In genomic region chr13:71239782-71240181, GRCm38 (mm10) we compare ENCODE assay signal across 20 mouse cellular contexts.
A peak's percentile ranks its signal among the peaks of the same experiment; 100 is the strongest.
DNase-seq lines count a peak whose midpoint lies in the region; ATAC-seq and TF ChIP-seq lines count a peak whose summit lies in the region.
"Had no signal": no experiment of that assay in that cellular context is flagged by ENCODE, and none has a peak within 500 bp of the region (broad histone marks: within the 10 kb centered on the region; RNA-seq: fewer than 3 reads in every experiment).

No protein-coding gene starts in this region.

- no peak overlapping the region for H3K4me3 ChIP-seq in embryonic facial prominence, embryonic 14.5 days (ENCODE audit: low read depth, low read length)
- H3K4me3 ChIP-seq in embryonic facial prominence, embryonic 10.5 days = no peak overlapping the region
- no peak overlapping the region for H3K4me3 ChIP-seq in hindbrain, postnatal 0 days (ENCODE audit: low read length)
- H3K4me3 ChIP-seq in hindbrain, embryonic 11.5 days (ENCODE audit: low read depth, low read length) = no peak overlapping the region
- no peak overlapping the region for H3K4me3 ChIP-seq in midbrain, postnatal 0 days (ENCODE audit: low read depth, low read length)
- no peak overlapping the region for H3K4me3 ChIP-seq in midbrain, embryonic 10.5 days
- H3K4me3 ChIP-seq: forebrain, embryonic 12.5 days; gastrocnemius, adult 2 months; heart, embryonic 13.5 days; hindbrain, embryonic 15.5 days had no signal

- no peaks in the 10 kb centered on the region for H3K36me3 ChIP-seq in embryonic facial prominence, embryonic 14.5 days (ENCODE audit: control insufficient read depth, insufficient read depth, low read length)
- no peaks in the 10 kb centered on the region for H3K36me3 ChIP-seq in embryonic facial prominence, embryonic 10.5 days (replicated peaks)
- no peaks in the 10 kb centered on the region for H3K36me3 ChIP-seq in hindbrain, postnatal 0 days (ENCODE audit: insufficient read depth, low read length)
- H3K36me3 ChIP-seq in hindbrain, embryonic 11.5 days (ENCODE audit: control insufficient read depth, insufficient read depth, low read length) = no peaks in the 10 kb centered on the region
- H3K36me3 ChIP-seq in midbrain, postnatal 0 days (ENCODE audit: insufficient read depth, low read length) = no peaks in the 10 kb centered on the region
- H3K36me3 ChIP-seq in midbrain, embryonic 10.5 days = no peaks in the 10 kb centered on the region
- H3K36me3 ChIP-seq: forebrain, embryonic 12.5 days; heart, embryonic 13.5 days; hindbrain, embryonic 15.5 days had no signal

- no peaks in the 10 kb centered on the region for H3K4me1 ChIP-seq in embryonic facial prominence, embryonic 14.5 days (ENCODE audit: control insufficient read depth, insufficient read depth, low read length)
- H3K4me1 ChIP-seq in embryonic facial prominence, embryonic 10.5 days = no peaks in the 10 kb centered on the region
- no peaks in the 10 kb centered on the region for H3K4me1 ChIP-seq in hindbrain, postnatal 0 days (ENCODE audit: insufficient read depth, low read length)
- no peaks in the 10 kb centered on the region for H3K4me1 ChIP-seq in hindbrain, embryonic 11.5 days (replicated peaks; ENCODE audit: control insufficient read depth, insufficient read depth, low read length)
- H3K4me1 ChIP-seq in midbrain, postnatal 0 days (ENCODE audit: insufficient read depth, low read length) = no peaks in the 10 kb centered on the region
- no peaks in the 10 kb centered on the region for H3K4me1 ChIP-seq in midbrain, embryonic 10.5 days
- H3K4me1 ChIP-seq: forebrain, embryonic 12.5 days; heart, embryonic 13.5 days; hindbrain, embryonic 15.5 days had no signal

- 74% methylated on average over 4 of the region's 4 CpGs for WGBS in embryonic facial prominence, embryonic 14.5 days
- WGBS in embryonic facial prominence, embryonic 10.5 days = 73% methylated on average over 4 of the region's 4 CpGs
- WGBS in hindbrain, postnatal 0 days = 56% methylated on average over 4 of the region's 4 CpGs
- 77% methylated on average over 4 of the region's 4 CpGs for WGBS in hindbrain, embryonic 11.5 days
- WGBS in midbrain, postnatal 0 days = 56% methylated on average over 4 of the region's 4 CpGs
- WGBS in midbrain, embryonic 10.5 days = 80% methylated on average over 4 of the region's 4 CpGs

- no peak for ATAC-seq in embryonic facial prominence, embryonic 14.5 days (ENCODE audit: low read depth)
- no peak for ATAC-seq in hindbrain, postnatal 0 days
- no peak for ATAC-seq in hindbrain, embryonic 11.5 days (ENCODE audit: low FRiP score)
- ATAC-seq in midbrain, postnatal 0 days (ENCODE audit: low FRiP score) = no peak
- no peak for ATAC-seq in megakaryocyte-erythroid progenitor cell, adult 5-6 weeks (replicated peaks; ENCODE audit: low FRiP score, low TSS enrichment, poor library complexity, severe bottlenecking)
- ATAC-seq: activated CD4-positive, CD25-positive, alpha-beta regulatory T cell, adult 4 months; CD4-positive, CD25-positive, alpha-beta regulatory T cell, adult 4 months; inflammation-experienced regulatory T-cells, adult 6 months had no signal

- H3K27ac ChIP-seq in embryonic facial prominence, embryonic 14.5 days (replicated peaks; ENCODE audit: low read depth, low read length) = no peak overlapping the region
- H3K27ac ChIP-seq in embryonic facial prominence, embryonic 10.5 days (replicated peaks) = no peak overlapping the region
- H3K27ac ChIP-seq in hindbrain, postnatal 0 days = no peak overlapping the region
- H3K27ac ChIP-seq in hindbrain, embryonic 11.5 days (ENCODE audit: low read depth, low read length) = no peak overlapping the region
- no peak overlapping the region for H3K27ac ChIP-seq in midbrain, postnatal 0 days (ENCODE audit: low read depth, low read length)
- no peak overlapping the region for H3K27ac ChIP-seq in midbrain, embryonic 10.5 days (replicated peaks)
- H3K27ac ChIP-seq: forebrain, embryonic 12.5 days; gastrocnemius, adult 2 months; heart, embryonic 13.5 days; hindbrain, embryonic 15.5 days had no signal

- H3K9ac ChIP-seq in embryonic facial prominence, embryonic 14.5 days (ENCODE audit: low read depth, low read length) = no peak overlapping the region
- no peak overlapping the region for H3K9ac ChIP-seq in hindbrain, postnatal 0 days (replicated peaks; ENCODE audit: low read length)
- H3K9ac ChIP-seq in hindbrain, embryonic 11.5 days (ENCODE audit: low read depth, low read length) = no peak overlapping the region
- no peak overlapping the region for H3K9ac ChIP-seq in midbrain, postnatal 0 days (replicated peaks; ENCODE audit: low read length, poor library complexity, severe bottlenecking)
- H3K9ac ChIP-seq: forebrain, embryonic 12.5 days; heart, embryonic 13.5 days; hindbrain, embryonic 15.5 days had no signal

- H3K4me2 ChIP-seq in embryonic facial prominence, embryonic 14.5 days (ENCODE audit: low read depth, low read length) = no peak overlapping the region
- H3K4me2 ChIP-seq in hindbrain, postnatal 0 days (ENCODE audit: low read depth, low read length) = no peak overlapping the region
- no peak overlapping the region for H3K4me2 ChIP-seq in hindbrain, embryonic 11.5 days (replicated peaks; ENCODE audit: low read depth, low read length)
- H3K4me2 ChIP-seq in midbrain, postnatal 0 days (ENCODE audit: low read depth, low read length, poor library complexity, severe bottlenecking) = no peak overlapping the region
- H3K4me2 ChIP-seq: forebrain, embryonic 12.5 days; heart, embryonic 13.5 days; hindbrain, embryonic 15.5 days had no signal

- H3K9me3 ChIP-seq in embryonic facial prominence, embryonic 14.5 days (ENCODE audit: control insufficient read depth, low read length) = no peaks in the 10 kb centered on the region
- H3K9me3 ChIP-seq in embryonic facial prominence, embryonic 10.5 days = no peaks in the 10 kb centered on the region
- H3K9me3 ChIP-seq in hindbrain, postnatal 0 days (ENCODE audit: low read length) = no peaks in the 10 kb centered on the region
- H3K9me3 ChIP-seq in hindbrain, embryonic 11.5 days (ENCODE audit: control insufficient read depth, low read length) = no peaks in the 10 kb centered on the region
- no peaks in the 10 kb centered on the region for H3K9me3 ChIP-seq in midbrain, postnatal 0 days (ENCODE audit: low read length)
- H3K9me3 ChIP-seq in midbrain, embryonic 10.5 days (replicated peaks) = no peaks in the 10 kb centered on the region
- H3K9me3 ChIP-seq: forebrain, embryonic 12.5 days; heart, embryonic 13.5 days; hindbrain, embryonic 15.5 days had no signal

- peak; percentile 37 for TF ChIP-seq CTCF in hindbrain, postnatal 0 days (IDR thresholded peaks at IDR 0.05; ENCODE audit: low read depth)
- TF ChIP-seq CTCF in midbrain, postnatal 0 days (IDR thresholded peaks at IDR 0.05) = peak; percentile 59

- no peaks in the 10 kb centered on the region for H3K27me3 ChIP-seq in embryonic facial prominence, embryonic 14.5 days (replicated peaks; ENCODE audit: control insufficient read depth, insufficient read depth, low read length)
- peaks cover 13% of the 10 kb centered on the region; the same call in 1 of the 2 replicates for H3K27me3 ChIP-seq in embryonic facial prominence, embryonic 10.5 days (replicated peaks; ENCODE audit: low read depth, poor library complexity, severe bottlenecking)
- H3K27me3 ChIP-seq in hindbrain, postnatal 0 days (ENCODE audit: insufficient read depth, low read length) = no peaks in the 10 kb centered on the region
- no peaks in the 10 kb centered on the region for H3K27me3 ChIP-seq in hindbrain, embryonic 11.5 days (ENCODE audit: control insufficient read depth, insufficient read depth, low read length)
- H3K27me3 ChIP-seq in midbrain, postnatal 0 days (ENCODE audit: insufficient read depth, low read length) = no peaks in the 10 kb centered on the region
- peaks cover 11% of the 10 kb centered on the region; the same call in 1 of the 2 replicates for H3K27me3 ChIP-seq in midbrain, embryonic 10.5 days (ENCODE audit: low read depth, poor library complexity, severe bottlenecking)
- H3K27me3 ChIP-seq: heart, embryonic 13.5 days; hindbrain, embryonic 15.5 days had no signal

- peak; percentile 19 for DNase-seq in embryonic facial prominence, embryonic 14.5 days (ENCODE audit: low spot score)
- DNase-seq in embryonic facial prominence, embryonic 10.5 days (ENCODE audit: low spot score) = no peak
- DNase-seq in hindbrain, postnatal 0 days (ENCODE audit: low spot score) = peak; percentile 51
- no peak for DNase-seq in hindbrain, embryonic 11.5 days (ENCODE audit: low spot score)
- peak; percentile 49 for DNase-seq in midbrain, postnatal 0 days (ENCODE audit: low spot score)
- no peak for DNase-seq in midbrain, embryonic 10.5 days (ENCODE audit: low spot score)
- DNase-seq: adrenal gland, postnatal 14 days; B cell, adult 2 months; cerebellum, adult 2 months; cerebellum, postnatal 10 days; gastrocnemius, adult 2 months; gastrocnemius, postnatal 25 days; heart, postnatal 4 days had no signal

Comparison
In these comparisons a context has a peak if more than half of its experiments do, and no peak if none do; other contexts are left out.
1. DNase-seq: peak in embryonic facial prominence, embryonic 14.5 days (single experiment), hindbrain, postnatal 0 days (single experiment) and midbrain, postnatal 0 days (single experiment); none in embryonic facial prominence, embryonic 10.5 days (single experiment), hindbrain, embryonic 11.5 days (single experiment) and midbrain, embryonic 10.5 days (single experiment).